Mouse (Mus musculus): ENCODE data around the gene Otogl.

Otogl gene

DNA sequence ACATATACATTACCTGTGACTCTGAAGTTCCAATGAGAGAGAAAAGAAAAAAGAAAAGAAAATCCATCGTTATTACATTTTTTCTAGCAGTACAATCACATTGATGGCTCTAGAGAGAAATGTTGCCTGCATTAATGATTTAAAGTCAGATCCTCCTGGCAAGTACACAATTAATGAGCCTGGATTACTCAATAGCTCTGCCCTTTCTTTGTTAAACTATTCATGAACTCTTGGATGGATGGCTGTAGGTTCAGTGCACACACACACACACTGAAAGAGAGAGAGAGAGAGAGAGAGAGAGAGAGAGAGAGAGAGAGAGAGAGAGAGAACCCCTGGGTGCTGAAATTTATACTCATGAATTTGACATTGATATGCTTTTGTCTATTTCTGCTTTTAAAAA is 192.1 kb downstream of the Otogl start, which contains the start of gene Ptprq:
TSS of gene Ptprq (minus strand) at position 246 of the 400 bp plus-strand sequence.
- in situ Hi-C loops (cut with MboI, MseI) = no loop called here

Data from T-helper 17 cell (primary cell).